Mouse (Mus musculus): ENCODE results near the gene Tmem229b.
"Not testable (repeated sequence)": the region's sequence is repeated elsewhere in the genome, so short reads cannot be mapped to it uniquely, and the experiment has no call there.

Tmem229b gene

DNA sequence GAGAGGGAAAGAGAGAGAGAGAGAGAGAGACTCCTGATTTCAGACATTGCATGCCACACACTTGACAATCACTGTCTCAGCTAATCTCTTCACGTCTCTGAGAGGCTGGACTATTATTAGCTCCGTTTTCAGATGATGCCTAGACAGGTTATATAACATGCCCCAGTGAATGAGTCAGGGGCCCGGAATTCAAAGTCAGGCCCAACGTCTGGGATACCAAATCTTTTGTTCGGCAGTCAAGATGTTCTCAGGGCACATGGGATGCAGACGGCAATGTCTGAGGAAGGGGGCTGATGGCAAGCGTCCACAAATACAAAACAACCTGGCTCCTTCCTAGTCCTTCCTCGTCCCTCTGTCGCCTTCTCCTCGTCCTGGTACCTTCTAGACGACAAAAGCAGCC lies 55.4 kb downstream of the Tmem229b start:
- DNase-seq (ENCODE audit: low spot score in 2 of 2) = no peak

DNA sequence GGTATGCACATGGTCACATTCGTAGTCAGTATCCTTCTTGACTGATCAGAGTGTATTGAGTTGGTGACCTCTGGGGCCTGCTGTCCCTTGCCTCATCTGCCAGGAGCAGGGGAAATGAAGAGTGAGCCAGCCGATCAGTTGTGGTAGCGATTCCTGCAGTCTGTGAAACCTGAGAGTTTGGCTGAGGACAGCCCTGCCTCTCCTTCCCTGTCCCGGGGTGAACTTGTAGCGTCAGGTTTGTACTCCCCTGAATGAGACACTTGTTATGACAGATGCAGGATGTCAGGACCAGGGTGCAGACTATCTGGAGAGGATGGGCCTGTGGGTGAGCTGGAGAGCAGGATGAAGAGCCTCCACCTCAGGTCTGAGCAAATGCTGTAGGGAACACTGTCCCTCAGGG lies 59.8 kb downstream of the Tmem229b start:
- DNase-seq (ENCODE audit: low spot score in 2 of 2) = no peak

DNA sequence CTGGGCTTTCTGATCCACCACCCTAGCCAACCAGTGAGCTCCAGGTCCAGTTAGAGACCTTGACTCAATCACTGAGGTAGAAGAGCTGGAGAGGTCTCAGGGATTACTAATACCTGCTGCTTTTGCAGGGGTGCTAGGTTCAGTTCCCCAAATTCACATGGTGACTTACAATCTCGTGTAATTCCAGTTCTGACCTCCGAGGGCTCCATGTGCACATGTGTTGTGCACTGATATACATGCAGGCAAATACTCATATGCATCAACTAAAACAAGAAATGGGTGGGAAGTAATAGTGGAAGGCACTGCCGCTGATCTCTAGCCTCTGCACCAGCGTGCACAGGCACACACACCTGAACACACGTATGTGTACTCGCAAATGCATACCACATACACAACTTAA lies 60.3 kb downstream of the Tmem229b start:
- DNase-seq (ENCODE audit: low spot score in 2 of 2) = no peak

DNA sequence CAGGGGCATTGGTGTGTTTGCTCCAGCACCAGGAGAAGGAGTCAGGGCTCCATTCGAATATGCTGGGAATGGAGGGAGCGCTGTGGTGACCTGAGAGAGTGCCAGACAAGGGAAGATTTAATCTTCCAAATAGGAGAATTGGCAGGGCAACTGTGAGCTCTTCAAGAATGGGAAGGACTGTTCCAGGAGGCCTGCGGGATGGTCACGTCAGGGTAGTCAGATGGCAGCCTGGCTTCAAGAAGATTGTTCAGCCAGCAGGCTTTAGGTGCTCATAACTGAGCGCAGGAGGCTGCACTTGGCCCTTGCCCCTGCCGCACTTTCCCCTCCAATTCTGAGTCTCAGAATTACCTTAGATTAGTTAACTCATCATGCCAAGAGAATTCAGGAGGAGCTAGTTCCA lies 64.5 kb downstream of the Tmem229b start:
- DNase-seq (ENCODE audit: low spot score in 2 of 2) = no peak

DNA sequence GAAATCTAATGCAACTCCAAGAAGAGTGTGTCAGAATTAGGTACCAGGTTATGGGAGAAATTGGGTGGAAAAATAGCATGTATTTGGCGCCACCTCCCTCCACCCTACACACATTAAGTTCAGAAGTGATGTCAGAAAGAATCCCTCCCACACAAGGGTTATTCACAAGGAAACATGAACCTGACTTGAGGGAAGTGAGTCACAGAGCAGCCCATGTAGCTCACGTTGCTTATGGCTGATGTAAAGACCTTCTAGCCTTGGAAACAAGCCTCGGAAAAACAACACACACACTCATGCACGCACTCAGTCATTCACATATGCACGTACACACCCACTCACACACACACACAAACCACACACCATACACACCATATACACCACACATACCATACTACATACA lies 67.3 kb downstream of the Tmem229b start:
- no peak for DNase-seq (ENCODE audit: low spot score in 2 of 2)

DNA sequence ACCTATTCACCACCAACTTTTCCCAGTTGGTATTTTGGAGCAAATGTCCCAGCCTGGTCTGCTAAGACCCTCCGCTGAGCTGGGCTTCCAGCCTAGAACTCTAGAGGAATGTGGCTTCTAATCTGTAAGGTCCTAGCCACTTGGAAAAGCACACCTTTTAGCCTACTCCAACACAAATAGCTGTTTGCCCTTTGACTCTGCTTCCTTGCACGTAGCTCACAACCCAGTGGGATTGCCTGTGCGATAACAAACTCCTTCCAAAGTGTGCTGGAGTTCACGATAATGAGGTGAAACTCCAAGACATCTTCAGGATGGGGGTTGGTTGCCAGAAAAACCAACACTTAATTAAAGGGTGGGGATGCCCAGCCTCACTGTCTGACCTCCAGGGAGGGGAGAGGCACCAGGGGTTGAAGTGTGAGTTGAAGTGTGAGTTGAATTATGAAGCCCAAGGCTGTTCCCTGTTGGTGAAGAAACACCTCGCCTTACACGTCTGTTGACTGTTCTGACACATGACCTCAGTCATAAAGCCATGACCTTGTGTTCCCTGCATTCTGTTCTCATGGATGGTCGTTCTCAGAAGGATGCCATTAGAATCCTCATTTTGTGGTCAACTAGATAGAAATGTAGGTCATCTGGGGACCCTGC lies 67.9 kb downstream of the Tmem229b start:
- no peak for DNase-seq (ENCODE audit: low spot score in 2 of 2)

DNA sequence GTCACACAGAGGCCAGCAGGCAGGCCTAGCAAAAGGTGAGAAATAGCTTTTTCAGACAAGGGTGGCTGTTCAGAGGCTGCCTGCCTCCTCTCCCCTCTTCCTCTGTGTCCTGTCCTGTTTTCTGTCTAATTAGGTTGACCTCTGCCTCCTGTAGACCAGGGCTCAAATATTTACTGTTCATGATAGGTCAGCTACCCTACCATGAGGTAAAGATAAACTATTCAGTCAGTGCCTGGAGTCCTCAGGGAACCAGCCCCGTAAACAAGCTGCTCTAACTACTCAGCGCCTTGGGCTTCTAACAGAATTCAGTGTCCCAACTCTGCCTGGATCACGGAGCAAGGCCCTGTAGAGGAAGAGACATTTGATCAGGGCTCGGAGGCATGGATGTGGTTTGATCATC lies 70.9 kb downstream of the Tmem229b start:
- DNase-seq (ENCODE audit: low spot score in 2 of 2) = no peak

DNA sequence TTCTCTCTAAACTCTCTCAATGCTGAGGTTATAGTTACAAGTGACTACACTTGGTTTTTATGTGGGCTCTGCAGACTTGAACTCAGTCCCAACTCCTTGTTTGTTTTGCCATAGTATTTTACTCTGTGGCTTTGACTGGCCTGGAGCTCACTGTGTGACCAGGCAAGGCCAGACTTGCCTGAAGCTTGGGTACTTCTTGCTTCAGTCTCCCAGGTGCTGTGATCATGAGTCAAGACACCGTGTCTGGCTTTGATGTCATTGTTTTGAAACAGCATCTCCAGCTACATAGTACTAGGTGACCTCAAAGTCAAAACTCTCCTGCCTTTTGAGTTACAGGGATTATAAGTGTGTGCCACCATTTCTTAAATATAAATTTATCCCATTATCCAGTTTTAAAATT lies 77.5 kb downstream of the Tmem229b start:
- DNase-seq (ENCODE audit: low spot score in 2 of 2) = no peak

DNA sequence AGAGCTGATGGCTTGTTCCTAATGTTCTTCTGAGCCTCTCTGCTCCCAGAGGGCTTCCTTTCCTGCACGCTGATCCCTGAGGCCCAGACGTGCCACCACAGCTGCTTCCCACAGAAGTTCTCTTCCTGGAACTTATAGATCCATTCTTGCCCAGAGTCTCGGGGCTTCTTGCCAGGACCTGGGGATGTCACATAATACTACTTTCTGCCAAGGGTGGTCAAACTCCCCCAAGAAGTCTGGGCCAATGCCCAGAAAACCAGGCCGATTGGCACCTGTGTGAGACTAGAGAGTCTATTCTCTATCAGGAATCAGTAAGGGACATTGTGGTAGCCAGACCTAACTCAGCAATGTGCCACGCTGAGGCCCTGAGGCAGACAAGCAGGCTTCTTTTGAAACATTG lies 80.1 kb downstream of the Tmem229b start:
- DNase-seq (ENCODE audit: low spot score in 2 of 2) = no peak

DNA sequence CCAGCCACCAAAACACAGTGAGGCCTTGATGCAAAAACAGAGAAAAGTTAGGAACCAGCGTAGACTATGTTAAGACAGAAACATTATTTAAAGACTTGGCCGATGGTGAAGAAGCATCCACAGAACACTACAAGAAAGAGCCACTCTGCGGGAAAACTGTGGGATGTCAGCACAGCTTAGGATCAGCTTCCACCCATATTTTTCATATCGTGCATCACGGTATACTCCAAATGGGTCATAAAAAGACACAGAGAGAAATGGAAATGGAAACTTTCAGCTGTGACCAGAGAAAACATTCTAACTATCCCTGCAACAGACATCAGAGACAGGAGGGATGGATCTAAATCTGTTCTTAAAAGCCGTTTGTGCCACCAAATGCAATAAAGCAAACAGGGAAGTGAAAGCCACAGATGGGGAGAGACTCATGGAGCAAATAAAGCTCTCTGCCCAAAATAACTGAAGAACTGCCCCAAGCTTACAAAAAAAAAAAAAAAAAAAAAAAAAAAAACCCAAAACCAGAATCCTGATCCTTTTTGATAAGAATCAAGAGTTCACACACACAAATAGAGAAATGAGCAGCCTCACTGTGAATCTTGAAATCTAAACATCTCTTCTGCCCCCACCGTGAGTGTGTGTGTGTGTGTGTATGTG lies 83.8 kb downstream of the Tmem229b start:
- no peak for DNase-seq (ENCODE audit: low spot score in 2 of 2)

DNA sequence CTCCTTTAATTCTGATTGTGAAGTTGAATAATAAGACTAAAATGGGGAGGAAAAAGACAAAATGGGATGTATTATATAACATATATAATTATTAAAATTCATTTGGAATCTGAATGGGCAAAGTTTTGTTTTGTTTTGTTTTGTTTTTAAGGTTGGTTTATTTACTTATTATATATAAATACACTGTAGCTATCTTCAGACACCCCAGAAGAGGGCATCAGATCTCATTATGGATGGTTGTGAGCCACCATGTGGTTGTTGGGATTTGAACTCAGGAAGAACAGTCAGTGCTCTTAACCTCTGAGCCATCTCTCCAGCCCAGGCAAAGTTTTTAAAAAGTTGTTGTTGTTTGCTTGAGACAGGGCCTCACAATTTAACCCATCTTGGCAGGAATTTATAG lies 84.5 kb downstream of the Tmem229b start:
- DNase-seq (ENCODE audit: low spot score in 2 of 2) = not testable (repeated sequence)

DNA sequence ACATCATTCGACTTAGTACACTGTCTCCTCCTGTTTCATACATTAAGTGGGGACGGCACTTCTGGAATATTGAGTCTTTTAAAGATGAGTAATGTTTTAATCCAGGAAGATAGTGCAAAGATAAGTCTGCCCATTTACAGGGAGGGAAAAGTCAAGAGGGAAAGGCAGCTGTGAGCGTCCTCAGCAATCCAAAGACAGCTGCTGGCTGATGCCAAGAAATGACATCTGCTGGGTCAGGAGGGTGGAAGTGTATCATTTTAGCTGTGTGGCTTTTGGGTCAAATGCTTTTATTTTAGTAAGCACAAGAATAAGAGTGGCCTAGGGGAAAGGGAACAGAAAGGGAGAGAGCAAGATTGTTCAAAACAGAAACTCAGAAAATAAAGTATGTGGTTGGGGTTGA lies 85.4 kb downstream of the Tmem229b start:
- no peak for DNase-seq (ENCODE audit: low spot score in 2 of 2)

DNA sequence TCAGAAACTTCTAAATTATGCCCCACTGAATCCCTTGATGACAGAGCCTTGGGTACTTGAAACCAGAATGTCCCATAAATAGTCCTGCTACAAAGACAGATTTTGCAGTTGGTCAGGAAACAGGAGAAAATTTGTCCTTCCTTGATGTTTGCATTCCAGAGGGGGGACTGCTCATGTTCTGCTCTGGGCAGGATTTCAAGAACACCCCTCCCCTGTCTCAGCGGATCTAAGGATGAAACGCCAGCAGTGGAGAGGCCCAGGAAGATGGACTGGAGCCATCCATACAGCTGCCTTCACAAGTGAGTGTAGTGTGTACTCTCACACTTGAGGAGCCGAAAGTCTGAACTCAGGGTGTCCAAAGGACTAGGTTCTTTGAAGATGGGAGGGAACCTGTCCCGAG lies 86.0 kb downstream of the Tmem229b start:
- no peak for DNase-seq (ENCODE audit: low spot score in 2 of 2)

DNA sequence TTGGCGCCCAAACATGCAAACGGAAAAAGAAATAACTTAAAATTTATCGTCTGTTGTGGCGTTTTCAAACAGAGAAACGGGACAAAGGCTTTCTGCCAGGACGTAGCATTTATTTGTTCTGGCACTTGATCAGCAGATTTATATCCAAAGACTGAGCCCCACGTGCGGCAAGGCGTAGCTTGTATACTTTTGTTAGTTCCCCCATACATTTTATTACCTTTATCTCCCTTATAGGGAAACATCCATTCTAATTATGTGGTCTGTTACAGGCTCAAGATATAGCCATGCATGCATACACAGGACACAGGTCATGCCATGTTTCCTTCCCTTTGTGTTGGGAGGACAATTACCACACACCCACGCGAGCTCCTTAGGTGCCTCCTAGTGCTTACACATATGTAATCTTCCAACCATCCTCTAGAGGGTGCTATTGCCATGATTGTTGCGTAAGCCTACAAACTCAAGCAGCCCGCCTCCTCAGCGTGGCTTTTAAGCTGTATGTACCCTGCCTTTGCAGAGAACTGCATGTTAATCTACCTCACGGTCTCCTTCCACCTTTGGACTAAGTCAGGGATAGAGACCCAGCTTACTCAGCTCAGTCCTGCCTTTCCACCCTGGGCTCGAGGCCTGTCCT lies 88.2 kb downstream of the Tmem229b start:
- DNase-seq (ENCODE audit: low spot score in 2 of 2) = peak; percentile 60 to 77

DNA sequence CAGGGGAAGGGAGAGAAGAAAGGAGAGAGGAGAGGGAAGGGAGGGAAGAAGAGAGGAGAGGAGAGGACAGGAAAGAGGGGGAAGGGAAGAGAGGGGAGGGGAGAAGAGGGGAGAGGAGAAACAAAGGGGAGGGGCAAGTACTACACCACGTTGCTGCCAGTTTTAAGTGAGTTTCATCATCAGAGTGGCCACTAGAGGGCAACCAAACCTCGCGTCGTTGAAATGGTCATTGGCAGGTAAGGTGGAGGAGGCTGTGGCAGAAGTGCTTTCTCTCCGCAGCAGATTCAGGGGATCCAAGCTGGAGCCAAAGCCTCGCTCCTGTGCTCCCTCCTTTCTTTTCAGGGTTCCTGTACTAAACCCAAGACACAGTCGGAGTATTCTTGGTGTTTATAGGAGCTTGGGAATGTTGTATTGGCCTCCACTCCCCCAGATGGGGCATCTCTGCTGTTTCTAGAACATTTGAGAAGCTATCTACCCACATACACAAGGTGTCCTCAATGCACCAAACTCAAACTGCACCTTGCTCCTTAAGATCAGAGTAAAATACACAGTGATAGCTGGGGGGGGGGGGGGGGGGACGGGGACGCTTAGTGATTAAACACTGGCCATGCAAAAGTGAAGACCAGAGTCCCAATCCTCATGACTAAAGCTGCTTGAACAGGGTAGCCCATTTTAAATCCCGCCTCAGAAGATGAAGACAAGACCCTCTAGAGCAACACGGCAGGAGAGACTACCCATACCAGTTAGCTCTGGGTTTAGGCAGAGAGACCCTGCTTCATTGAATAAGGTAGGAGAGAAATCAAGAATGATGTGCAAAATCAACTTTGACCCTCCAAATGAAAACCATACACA lies 89.0 kb downstream of the Tmem229b start:
- peak; percentile 86 to 90 for DNase-seq (ENCODE audit: low spot score in 2 of 2)

DNA sequence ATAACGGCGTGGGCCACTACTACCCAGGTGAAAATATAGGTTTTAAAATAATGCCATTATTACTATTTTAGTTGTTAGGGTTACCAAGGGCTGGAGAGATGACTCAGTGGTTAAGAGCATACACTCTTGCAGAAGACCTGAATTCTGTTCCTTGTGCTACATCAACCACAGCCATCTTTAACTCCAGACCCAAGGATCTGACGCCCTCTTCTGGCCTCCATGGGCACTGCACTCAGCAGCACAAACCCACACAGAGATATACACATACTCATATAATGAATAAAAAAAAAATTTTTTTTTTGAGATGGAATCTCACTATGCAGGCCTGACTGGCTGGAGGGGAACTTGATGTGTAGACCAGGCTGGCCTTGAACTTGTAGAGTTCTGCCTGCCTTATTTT lies 91.1 kb downstream of the Tmem229b start:
- peak in 1 of 2 experiments; percentile 26 for DNase-seq (ENCODE audit: low spot score in 2 of 2)

DNA sequence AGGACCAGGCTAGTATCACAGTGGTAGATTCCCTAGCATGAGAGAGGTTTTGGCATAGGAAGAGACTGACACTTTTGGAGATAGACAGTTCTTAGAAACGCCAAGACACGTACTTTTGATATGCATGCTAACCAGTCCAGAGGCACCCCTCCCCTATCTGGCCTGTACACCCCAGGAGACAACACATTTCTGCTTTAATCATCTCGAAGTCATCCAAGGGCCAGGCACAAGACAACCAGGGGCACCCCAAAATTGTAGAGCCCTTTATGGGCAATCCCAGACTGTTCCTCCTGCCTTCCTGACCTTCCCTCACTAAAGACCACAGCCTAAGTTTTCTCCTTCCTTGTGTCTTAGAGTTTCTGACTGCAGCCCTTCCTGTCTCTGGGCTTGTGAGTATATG lies 91.9 kb downstream of the Tmem229b start:
- peak in 1 of 2 experiments; percentile 22 for DNase-seq (ENCODE audit: low spot score in 2 of 2)

DNA sequence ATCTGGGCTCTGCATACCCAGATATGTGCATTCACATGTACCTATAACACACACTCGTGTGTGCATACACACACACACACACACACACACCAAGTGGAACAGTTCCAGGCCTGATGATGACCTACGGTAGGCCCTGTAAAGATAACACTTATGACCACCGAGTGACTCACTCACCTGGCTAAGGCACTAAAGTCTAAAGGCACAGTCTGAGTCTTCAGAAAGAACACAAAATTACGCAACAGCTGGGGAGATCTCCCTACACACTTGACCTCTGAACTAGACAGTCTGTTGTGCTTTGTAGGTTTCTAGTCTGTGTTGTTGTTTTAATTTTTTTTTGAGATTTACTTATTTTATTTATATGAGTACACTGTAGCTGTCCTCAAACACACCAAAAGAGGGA lies 93.0 kb downstream of the Tmem229b start:
- no peak for DNase-seq (ENCODE audit: low spot score in 2 of 2)

Measured in spleen, postnatal 4 days (tissue).